Mouse (Mus musculus) adrenal gland, postnatal 25 days (tissue): ENCODE measurements around the gene Dach1. TPM values are rescaled to one million over a fixed set of nuclear protein-coding genes. Genes with fewer than 3 reads are reported as not detected.

Source experiments
- DNase-seq: peaks from one replicate; pipeline ENCODE4 v3.0.0; 2021; ENCODE audit warnings: mixed read lengths
- total RNA-seq: library from RNA; stranded (reverse); gene quantifications from 2 replicates; pipeline ENCODE4 v1.2.3, GENCODE M21; 2021

The Dach1 gene
- total RNA-seq, 1 experiment from 2014 or later: 6.7 TPM

DNA sequence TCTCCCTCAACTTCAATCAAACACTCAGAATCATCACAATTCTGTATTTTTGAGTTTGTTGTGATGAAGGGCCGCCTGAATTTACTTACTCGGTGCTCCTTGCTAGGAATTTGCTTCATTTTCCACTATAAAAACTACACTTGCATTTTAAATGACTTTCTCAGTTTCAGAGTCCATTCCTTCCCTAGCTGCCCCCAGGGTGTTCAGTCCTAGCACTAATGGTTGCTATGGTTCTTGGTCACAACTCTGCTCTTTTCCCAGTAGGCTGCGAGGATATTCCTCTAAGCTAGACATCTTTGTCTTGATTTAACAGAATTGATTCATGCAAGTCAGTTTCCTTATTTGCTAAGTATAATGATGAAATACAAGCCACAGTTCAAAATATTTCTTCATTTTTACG, 319.1 kb downstream of the Dach1 start:
- DNase-seq: no peak

DNA sequence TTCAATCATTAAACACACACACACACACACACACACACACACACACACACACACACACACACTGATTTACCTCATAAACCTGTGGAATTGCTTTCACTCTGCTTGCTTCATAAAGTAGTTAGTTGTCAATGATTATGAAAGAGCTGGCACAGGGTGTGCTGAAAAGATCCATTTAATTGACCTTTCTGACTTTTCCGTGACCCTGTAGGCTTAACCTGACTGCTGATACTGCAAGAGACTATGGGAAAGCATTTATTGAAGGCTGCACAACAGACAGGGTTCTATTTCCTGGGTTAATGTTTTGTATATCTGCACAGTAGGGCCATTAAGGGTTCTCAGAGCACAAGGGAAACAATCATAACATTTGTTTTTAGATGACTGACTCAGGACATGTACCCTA, 321.9 kb downstream of the Dach1 start:
- no peak for DNase-seq

DNA sequence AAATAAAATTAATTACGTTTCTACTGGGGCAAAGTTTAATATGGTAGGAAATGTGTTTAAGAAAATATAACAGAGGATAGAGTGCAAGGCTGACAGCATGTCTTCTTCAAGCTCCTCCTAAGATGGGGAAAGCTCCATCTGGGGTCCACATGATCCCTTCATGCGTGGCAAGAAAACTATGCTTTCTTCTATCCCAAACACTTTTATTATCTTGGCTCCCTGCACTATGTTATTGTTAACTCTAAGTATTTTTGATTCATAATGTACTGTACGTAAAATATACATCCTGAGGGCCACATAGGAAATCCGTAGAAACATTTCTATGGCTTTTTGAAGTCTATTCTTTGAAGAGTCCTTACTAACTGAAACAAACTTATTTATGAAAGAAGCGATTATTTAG, 330.3 kb downstream of the Dach1 start:
- DNase-seq: no peak

DNA sequence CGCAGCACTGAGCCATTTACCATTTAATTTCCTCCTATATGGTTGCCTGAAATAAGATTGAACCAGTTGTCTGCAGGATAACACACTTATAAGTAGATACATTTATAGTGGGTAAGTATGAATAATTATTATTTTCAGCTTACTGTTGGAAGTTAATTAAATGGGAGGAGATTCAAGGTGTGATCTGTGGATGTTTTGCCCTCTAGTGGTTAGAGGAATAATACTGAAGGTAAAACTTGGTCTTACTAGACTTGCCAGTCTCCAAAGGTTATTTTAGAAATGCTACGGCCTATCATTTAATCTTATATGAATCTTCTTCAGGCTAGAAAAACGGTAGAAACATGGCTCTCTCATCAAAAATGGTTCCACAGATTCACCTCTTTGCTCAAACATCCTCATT, 339.7 kb downstream of the Dach1 start:
- DNase-seq: no peak

DNA sequence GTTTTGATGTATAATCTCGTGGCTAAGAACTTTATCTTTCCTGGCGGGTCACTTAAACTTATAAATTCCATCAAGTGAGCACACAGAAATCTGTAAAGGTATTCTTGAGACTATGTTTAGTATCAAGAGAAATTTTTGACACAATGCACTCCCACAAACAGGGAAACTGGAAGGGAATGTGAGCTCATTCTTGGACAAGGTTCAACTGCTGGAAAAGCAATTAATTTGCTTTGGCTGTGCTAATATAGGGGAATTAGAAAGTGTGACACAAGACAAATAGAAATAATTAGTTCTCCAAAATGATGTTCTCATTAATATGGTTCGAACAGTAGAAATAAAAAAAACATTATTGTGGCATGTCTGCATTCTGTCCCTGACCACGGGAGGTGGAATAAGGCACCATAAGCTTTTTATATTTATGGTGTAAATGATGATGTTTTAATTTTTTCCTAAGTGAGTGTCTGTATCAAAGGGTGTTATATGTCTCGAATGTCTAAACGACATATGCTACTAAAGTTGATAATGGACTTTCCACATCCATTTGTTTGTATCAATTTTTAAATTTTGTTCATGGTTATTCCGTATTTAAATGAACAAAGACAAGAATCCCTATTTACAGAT, 354.9 kb downstream of the Dach1 start:
- DNase-seq: no peak

DNA sequence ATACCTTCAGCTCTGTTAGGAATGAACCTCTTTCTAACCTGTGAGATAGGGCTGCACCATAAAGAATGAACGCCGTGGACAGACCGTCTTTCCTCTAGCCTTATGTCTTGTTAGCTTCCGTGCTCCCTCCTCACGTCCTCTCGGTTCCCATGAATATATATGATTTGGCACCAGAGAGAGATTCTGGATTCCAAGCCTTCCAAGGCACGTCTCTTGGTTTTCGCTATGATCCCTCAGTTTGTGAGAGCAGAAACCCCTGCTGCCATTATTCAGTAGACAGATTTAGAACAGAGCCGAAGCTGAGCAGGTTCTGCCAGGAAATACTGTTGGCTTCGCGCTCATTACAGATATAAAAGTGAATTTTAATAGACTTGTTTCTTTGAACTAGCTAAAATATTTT, 356.0 kb downstream of the Dach1 start:
- no peak for DNase-seq

DNA sequence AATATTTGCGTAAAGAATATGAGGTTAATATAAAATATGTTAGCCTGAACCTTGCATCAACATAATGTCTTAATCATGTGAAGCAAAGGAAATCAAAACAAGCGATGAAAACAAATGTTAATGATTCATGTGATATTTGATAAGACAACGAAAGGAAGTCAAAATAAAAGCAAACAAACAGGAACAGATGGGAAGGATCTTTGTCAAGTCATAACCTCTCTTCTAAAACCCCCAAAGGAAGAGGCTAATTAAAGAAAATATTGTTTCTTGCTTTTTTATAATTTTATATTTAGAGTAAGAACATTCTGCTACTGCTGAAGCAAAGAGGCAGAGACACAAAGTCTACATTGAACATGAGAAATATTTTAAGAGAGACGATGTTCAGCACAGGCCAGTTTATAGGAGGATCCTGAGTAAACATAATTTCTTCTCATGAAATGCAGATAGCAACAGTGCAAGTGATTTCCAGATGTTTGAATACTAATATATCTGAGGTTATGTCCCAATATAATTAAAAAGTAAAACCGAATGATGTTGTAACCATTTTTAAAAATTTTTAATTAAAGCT, 374.1 kb downstream of the Dach1 start:
- no peak for DNase-seq

DNA sequence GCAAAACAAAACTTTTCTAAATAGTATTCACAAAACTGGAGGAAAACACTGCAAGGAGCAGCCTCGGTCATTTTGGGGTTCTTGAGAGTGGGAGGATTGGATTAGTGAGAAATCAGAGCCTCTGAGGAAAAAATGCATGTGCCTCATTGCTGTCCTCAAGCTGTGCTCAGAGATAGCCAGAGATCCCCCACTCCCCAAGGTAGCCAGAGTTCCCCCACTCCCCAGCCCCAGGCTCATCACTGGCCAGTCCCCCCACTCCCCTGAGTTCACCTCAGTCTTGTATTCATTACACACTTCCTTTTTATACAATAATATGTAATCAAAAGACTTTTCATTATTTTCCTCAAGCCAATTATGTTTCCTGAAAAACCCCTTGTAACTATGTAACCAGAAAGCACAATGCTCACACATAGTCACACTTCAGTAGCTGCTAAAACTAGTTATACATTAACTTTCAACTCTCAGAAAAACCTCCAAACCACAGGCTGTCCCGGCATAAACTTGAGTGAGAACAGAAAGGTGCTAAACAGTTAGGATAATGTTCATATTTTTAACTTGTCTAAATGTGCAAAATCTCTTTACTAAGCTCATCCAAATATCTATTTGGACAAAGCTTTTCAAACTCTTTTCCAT, 395.3 kb downstream of the Dach1 start:
- no peak for DNase-seq

DNA sequence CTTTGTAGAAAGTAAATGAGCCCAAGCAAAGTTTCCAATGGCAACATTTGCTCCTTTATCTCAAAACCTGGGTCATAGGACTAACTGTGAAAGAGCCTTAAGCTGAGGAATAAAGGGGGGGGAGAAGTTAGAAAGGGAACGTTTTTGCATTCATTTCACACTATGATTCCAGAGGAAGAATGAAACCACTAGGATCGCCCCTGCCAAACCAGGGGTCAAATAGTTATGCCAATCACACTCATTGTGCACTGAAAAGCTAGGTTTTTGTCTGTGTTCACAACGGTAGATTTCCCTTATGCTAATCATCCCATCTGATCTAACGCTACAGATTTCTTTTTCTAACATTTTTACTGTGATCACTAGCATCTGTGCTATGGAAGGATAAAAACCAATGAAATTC, 415.2 kb downstream of the Dach1 start:
- DNase-seq: no peak

DNA sequence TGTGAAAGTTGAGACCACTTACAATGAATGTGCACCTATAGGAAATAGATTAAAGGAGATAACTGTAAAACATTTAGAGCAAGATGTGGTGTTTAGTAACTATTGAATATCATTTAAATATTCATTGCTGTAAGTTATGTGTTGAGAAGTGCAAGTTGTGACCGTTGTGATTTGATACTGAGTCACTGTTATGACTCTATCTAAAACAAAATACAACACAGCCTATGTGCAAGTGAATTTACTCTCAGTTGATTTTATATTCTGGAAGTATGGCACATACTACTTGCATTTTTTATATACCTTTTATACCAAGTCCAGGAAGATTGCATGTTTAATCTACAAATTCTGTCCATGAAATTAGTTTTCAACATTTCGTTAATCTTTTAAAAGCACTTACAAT, 415.6 kb downstream of the Dach1 start:
- DNase-seq: no peak

DNA sequence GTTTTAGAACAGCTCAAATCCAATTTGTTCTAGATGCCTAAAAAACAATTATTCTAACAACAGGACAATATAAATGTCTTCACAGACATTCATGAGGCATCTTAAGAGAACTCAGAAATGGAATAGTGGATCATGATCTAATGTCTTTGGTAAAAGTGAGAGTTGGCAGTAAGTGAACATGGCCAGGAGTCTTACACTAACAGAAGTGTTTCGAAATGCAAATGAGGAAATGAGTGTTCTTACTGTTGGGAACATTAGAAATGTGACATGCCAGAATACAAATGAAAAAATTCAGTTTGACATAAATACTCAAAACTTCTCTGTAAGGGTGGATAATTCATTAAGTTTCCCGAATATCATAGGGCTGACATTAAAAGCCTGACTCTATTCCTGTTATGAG, 426.3 kb downstream of the Dach1 start:
- no peak for DNase-seq

DNA sequence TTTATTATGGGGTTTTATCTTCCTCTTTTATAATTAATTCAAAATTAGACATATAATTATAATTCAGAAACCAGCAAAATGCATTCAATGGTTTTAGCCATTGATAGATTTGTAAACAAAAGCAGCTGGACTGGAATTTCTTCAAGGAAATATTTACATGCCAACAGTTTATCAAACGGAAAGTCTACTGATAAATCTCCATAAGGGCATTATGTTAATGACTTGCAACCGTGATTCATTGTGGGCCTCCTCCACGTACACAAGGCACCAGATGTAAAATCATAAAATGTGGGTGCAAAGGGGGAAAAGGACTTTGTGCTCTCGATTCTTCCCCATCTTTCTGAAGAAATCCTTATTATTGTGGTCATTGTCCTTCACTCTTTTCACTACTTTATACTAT, 426.8 kb downstream of the Dach1 start:
- DNase-seq: no peak
